Mouse (Mus musculus): ENCODE results near the gene Vwa7. TPM values are rescaled to one million over a fixed set of nuclear protein-coding genes. Genes with fewer than 3 reads are reported as not detected.
A peak's percentile ranks its signal among the peaks of the same experiment; 100 is the strongest.
"Not testable (repeated sequence)": the region's sequence is repeated elsewhere in the genome, so short reads cannot be mapped to it uniquely, and the experiment has no call there.

Vwa7 gene
- polyA plus RNA-seq, 1 experiment from 2014 or later = 0.13 TPM

DNA sequence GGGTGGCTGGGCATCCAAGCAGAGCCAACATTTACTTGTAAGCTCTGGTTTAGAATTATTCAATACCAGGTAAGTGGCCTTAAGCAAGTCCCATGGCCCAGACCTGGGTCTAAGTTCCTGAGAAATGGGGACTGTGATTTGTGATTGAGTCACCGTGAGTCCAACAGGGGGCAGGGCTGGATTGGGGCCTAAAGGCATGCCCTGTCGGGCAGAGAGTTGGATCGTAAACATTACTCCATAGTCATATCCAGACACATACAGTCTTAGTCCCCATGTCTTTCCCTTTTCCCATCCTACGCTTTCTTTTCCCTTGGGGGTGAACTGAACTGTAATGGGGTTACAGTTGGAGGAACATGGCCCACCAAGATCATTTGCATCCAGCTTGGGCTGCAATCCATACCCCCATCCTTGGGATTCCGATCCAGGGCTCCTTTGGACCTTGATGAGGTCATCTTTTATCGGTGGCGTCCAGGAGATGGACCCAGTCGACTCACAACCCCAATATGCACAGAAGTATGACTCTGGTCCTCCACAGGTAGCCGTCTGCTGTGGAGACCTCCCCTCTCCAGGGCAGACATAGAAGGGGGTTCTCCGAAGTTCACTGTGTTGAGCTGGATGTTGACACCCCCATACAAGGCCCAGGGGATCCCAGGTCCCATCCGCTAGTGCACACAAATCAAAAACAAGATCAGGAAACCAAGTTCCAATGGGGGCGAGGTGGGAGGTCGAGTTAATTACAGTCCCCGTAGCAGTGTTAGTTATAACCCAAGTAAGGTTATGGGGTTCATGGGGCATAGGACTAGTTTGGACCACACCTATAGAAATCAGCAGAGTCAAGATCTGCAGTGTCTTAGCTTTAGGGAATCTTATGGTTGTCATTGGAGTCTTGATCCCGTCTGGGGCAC, 17.6 kb upstream of the Vwa7 start:
- Histone ChIP-seq H3K9me3 (replicated peaks; ENCODE audit: control insufficient read depth, low read length) (no peaks in the 10 kb centered on the region), H3K9ac (ENCODE audit: low read depth, low read length) (peak overlapping the region; percentile 82), H3K27me3 (ENCODE audit: control insufficient read depth, insufficient read depth, low read depth, low read length) (no peaks in the 10 kb centered on the region), H3K36me3 (ENCODE audit: control insufficient read depth, insufficient read depth) (peaks cover 10% of the 10 kb centered on the region), H3K27ac (ENCODE audit: low read length) (peak overlapping the region; percentile 95), H3K4me2 (ENCODE audit: low read depth, low read length) (peak overlapping the region; percentile 95), H3K4me1 (ENCODE audit: control insufficient read depth, low read depth, low read length) (peaks cover 43% of the 10 kb centered on the region), H3K4me3 (ENCODE audit: low read depth, low read length) (peak overlapping the region; percentile 82)
- 62% methylated on average over 15 of the region's 15 CpGs for WGBS (ENCODE audit: insufficient replicate concordance)
- no peak for ATAC-seq (ENCODE audit: low read depth)

DNA sequence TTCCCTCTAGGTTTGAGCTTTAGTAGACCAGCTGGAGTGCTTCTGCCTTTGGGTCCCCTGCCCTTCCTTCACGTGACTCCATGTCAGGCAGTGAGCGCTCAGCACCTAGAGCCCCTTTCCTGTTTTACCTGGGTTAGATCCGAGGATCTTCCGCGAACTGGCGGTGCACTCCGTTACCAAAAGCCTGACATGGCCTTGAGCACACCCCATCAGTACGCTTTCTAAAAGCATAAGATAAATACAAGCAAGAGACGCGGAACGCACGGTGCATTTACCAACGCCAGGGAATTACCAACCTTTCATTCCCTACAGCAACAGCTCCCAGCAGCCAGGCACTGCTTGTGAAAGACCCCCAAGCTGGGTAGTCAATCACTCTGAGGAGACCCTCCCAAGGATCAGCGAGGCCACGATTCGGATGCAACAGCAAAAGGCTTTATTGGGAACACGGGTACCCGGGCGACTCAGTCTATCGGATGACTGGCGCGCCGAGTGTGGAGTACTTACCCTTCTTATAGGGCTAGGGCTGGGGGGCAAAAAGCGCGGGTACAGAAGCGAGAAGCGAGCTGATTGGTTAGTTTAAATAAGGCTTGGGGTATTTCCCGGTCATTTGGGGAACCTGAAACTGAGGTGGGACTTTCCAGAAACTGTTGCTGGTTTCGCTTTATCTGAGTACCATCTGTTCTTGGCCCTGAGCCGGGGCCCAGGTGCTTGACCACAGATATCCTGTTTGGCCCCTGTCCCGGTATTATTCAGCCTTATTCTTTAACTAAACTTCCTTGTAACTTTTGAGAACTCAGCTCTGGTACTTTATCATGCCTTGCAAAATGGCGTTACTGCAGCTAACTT, 16.3 kb upstream of the Vwa7 start:
- Histone ChIP-seq H3K36me3 (ENCODE audit: control insufficient read depth, insufficient read depth) (peaks cover 21% of the 10 kb centered on the region), H3K4me2 (ENCODE audit: low read depth, low read length) (peak overlapping the region; percentile 95), H3K27ac (ENCODE audit: low read length) (peak overlapping the region; percentile 97), H3K9ac (ENCODE audit: low read depth, low read length) (peak overlapping the region; percentile 95), H3K4me3 (ENCODE audit: low read depth, low read length) (peak overlapping the region; percentile 82), H3K4me1 (ENCODE audit: control insufficient read depth, low read depth, low read length) (peaks cover 49% of the 10 kb centered on the region)
- 6% methylated on average over 28 of the region's 32 CpGs for WGBS (ENCODE audit: insufficient replicate concordance)
- H3K9me3 ChIP-seq (replicated peaks; ENCODE audit: control insufficient read depth, low read length); H3K27me3 ChIP-seq (ENCODE audit: control insufficient read depth, insufficient read depth, low read depth, low read length): not testable (repeated sequence)
- ATAC-seq (ENCODE audit: low read depth) = peak; percentile 20; the same call in 1 of the 2 replicates

GRCm38 (mm10) chr17:35000717-35001451, 15.5 kb upstream of the Vwa7 start, which contains the start of gene Vars:
Gene Vars (plus strand): TSS chr17:35000987.
- H3K27ac ChIP-seq (ENCODE audit: low read length) = peak within 1 kb of the TSS; percentile 97
- peak; percentile 83 for ATAC-seq (ENCODE audit: low read depth)
- peak within 1 kb of the TSS; percentile 82 for H3K4me3 ChIP-seq (ENCODE audit: low read depth, low read length)
- under 1% methylated on average over 77 of the region's 83 CpGs for WGBS (ENCODE audit: insufficient replicate concordance)
- H3K36me3 ChIP-seq (ENCODE audit: control insufficient read depth, insufficient read depth) = peaks cover 29% of the 10 kb centered on the region
- H3K9me3 ChIP-seq (replicated peaks; ENCODE audit: control insufficient read depth, low read length) = no peaks in the 10 kb centered on the region
- H3K4me1 ChIP-seq (ENCODE audit: control insufficient read depth, low read depth, low read length) = peaks cover 49% of the 10 kb centered on the region
- H3K27me3 ChIP-seq (ENCODE audit: control insufficient read depth, insufficient read depth, low read depth, low read length) = no peaks in the 10 kb centered on the region
- H3K4me2 ChIP-seq (ENCODE audit: low read depth, low read length) = peak within 1 kb of the TSS; percentile 95
- H3K9ac ChIP-seq (ENCODE audit: low read depth, low read length) = peak within 1 kb of the TSS; percentile 95

GRCm38 (mm10) chr17:35001452-35002152, 14.8 kb upstream of the Vwa7 start:
- H3K36me3 ChIP-seq (ENCODE audit: control insufficient read depth, insufficient read depth) = peaks cover 31% of the 10 kb centered on the region
- WGBS (ENCODE audit: insufficient replicate concordance) = under 1% methylated on average over 35 of the region's 35 CpGs
- H3K4me3 ChIP-seq (ENCODE audit: low read depth, low read length) = peak overlapping the region; percentile 82
- H3K27me3 ChIP-seq (ENCODE audit: control insufficient read depth, insufficient read depth, low read depth, low read length) = no peaks in the 10 kb centered on the region
- peak overlapping the region; percentile 95 for H3K9ac ChIP-seq (ENCODE audit: low read depth, low read length)
- H3K4me1 ChIP-seq (ENCODE audit: control insufficient read depth, low read depth, low read length) = peaks cover 46% of the 10 kb centered on the region
- H3K27ac ChIP-seq (ENCODE audit: low read length) = peak overlapping the region; percentile 97
- H3K4me2 ChIP-seq (ENCODE audit: low read depth, low read length) = peak overlapping the region; percentile 95
- H3K9me3 ChIP-seq (replicated peaks; ENCODE audit: control insufficient read depth, low read length) = no peaks in the 10 kb centered on the region
- ATAC-seq (ENCODE audit: low read depth) = peak; percentile 6

- H3K9ac ChIP-seq (ENCODE audit: low read depth, low read length) = peak overlapping the region; percentile 95
- H3K9me3 ChIP-seq (replicated peaks; ENCODE audit: control insufficient read depth, low read length) = no peaks in the 10 kb centered on the region
- H3K4me2 ChIP-seq (ENCODE audit: low read depth, low read length) = peak overlapping the region; percentile 95
- H3K36me3 ChIP-seq (ENCODE audit: control insufficient read depth, insufficient read depth) = peaks cover 31% of the 10 kb centered on the region
- peak overlapping the region; percentile 82 for H3K4me3 ChIP-seq (ENCODE audit: low read depth, low read length)
- WGBS (ENCODE audit: insufficient replicate concordance) = 2% methylated on average over 12 of the region's 12 CpGs
- H3K27me3 ChIP-seq (ENCODE audit: control insufficient read depth, insufficient read depth, low read depth, low read length) = no peaks in the 10 kb centered on the region
- H3K27ac ChIP-seq (ENCODE audit: low read length) = peak overlapping the region; percentile 97
- peak; percentile 11; the same call in 1 of the 2 replicates for ATAC-seq (ENCODE audit: low read depth)
- peaks cover 40% of the 10 kb centered on the region for H3K4me1 ChIP-seq (ENCODE audit: control insufficient read depth, low read depth, low read length)
Observed at GRCm38 (mm10) chr17:35002153-35002865, 14.1 kb upstream of the Vwa7 start.

DNA sequence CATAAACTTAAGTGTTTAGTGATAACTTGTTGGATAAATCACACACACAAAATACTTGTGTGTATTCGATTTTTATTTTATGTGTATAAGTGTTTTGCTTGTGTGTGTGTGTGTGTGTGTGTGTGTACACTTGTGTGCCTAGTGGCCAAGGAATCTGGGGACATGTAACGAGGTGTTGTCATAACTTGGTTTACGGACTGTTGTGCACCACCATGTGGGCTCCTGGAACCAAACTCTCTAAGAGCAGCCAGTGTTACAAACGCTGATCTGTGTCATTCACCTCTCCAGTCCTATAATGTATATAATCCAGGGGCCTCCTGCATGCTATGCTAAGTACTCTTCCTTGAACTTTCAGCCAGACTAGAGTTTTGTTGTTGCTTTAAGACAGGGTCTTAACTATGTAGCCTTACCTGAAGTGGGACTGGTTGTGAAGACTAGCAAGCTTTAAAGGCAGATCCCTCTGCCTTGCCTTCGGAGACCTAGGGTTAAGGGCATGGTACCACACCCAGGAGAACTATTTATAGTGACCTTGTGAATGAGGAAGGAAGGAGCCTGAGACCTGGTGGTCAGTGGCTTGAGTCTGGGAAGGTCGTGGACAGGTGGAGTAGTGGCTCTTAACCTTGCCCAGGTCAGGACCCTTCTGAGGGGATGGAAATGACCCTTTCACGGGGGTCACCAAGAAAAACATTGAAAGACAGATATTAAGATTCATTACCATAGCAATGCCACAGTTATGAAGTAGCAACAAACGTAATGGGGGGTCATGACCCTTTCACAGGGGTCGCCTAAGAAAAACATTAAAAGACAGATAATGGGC, 13.1 kb upstream of the Vwa7 start:
- 35% methylated on average over 9 of the region's 9 CpGs for WGBS (ENCODE audit: insufficient replicate concordance)
- Histone ChIP-seq H3K4me1 (ENCODE audit: control insufficient read depth, low read depth, low read length) (peaks cover 32% of the 10 kb centered on the region), H3K4me3 (ENCODE audit: low read depth, low read length) (peak overlapping the region; percentile 82), H3K9me3 (replicated peaks; ENCODE audit: control insufficient read depth, low read length) (no peaks in the 10 kb centered on the region), H3K36me3 (ENCODE audit: control insufficient read depth, insufficient read depth) (peaks cover 31% of the 10 kb centered on the region), H3K27ac (ENCODE audit: low read length) (peak overlapping the region; percentile 97), H3K9ac (ENCODE audit: low read depth, low read length) (peak overlapping the region; percentile 95), H3K4me2 (ENCODE audit: low read depth, low read length) (peak overlapping the region; percentile 95), H3K27me3 (ENCODE audit: control insufficient read depth, insufficient read depth, low read depth, low read length) (no peaks in the 10 kb centered on the region)
- ATAC-seq (ENCODE audit: low read depth) = no peak

GRCm38 (mm10) chr17:35004075-35004717, 12.2 kb upstream of the Vwa7 start:
- Histone ChIP-seq H3K9ac (ENCODE audit: low read depth, low read length) (no peak overlapping the region), H3K9me3 (replicated peaks; ENCODE audit: control insufficient read depth, low read length) (no peaks in the 10 kb centered on the region), H3K36me3 (ENCODE audit: control insufficient read depth, insufficient read depth) (peaks cover 38% of the 10 kb centered on the region), H3K4me3 (ENCODE audit: low read depth, low read length) (no peak overlapping the region), H3K4me2 (ENCODE audit: low read depth, low read length) (no peak overlapping the region), H3K27me3 (ENCODE audit: control insufficient read depth, insufficient read depth, low read depth, low read length) (no peaks in the 10 kb centered on the region), H3K4me1 (ENCODE audit: control insufficient read depth, low read depth, low read length) (peaks cover 23% of the 10 kb centered on the region), H3K27ac (ENCODE audit: low read length) (no peak overlapping the region)
- 87% methylated on average over 17 of the region's 17 CpGs for WGBS (ENCODE audit: insufficient replicate concordance)
- ATAC-seq (ENCODE audit: low read depth) = no peak
